Mouse (Mus musculus): ENCODE measurements around the gene Tmem145. TPM values are rescaled to one million over a fixed set of nuclear protein-coding genes. Genes with fewer than 3 reads are reported as not detected.
"Not testable (repeated sequence)": the region's sequence is repeated elsewhere in the genome, so short reads cannot be mapped to it uniquely, and the experiment has no call there.

Tmem145 gene
- polyA plus RNA-seq (2015; fragmentation: Nextera tagmentation; extraction: Ambion mirVana) = 14.1 and 16.4 TPM in 2 replicates

GRCm38 (mm10) chr7:25305956-25306613 lies at the start of gene Tmem145:
TSS of gene Tmem145 (plus strand) at chr7:25306106.
- peak; percentile 75 for ATAC-seq
- Histone ChIP-seq H3K4me3 (peak within 1 kb of the TSS; percentile 48), H3K36me3 (ENCODE audit: poor library complexity, severe bottlenecking) (no peaks in the 10 kb centered on the region), H3K27ac (peak within 1 kb of the TSS; percentile 66), H3K4me2 (peak within 1 kb of the TSS; percentile 80), H3K9ac (peak within 1 kb of the TSS; percentile 71), H3K27me3 (peaks cover 21% of the 10 kb centered on the region), H3K4me1 (peaks cover 11% of the 10 kb centered on the region), H3K9me3 (replicated peaks) (no peaks in the 10 kb centered on the region)
- WGBS = under 1% methylated on average over 47 of the region's 47 CpGs

DNA sequence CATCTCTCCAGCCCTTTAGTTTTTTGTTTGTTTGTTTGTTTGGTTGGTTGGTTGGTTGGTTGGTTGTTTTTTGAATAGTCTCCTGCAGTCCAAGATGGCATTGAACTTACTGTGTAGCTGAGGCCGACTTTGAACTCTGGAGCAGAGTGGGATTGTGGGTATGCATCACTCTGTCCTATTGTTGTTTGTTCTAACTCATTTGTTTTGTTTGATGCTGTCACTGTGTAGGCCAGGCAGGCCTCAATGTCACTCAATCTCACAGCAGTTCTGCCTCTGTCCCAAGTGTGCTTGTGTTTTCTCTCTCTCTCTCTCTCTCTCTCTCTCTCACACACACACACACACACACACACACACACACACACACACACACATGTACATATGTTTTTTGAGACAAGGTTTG lies 44.0 kb upstream of the Tmem145 start:
- H3K4me1 ChIP-seq = peaks cover 4% of the 10 kb centered on the region; the same call in 1 of the 2 replicates
- H3K36me3 ChIP-seq (ENCODE audit: poor library complexity, severe bottlenecking) = no peaks in the 10 kb centered on the region
- no peak overlapping the region for H3K4me2 ChIP-seq
- H3K27ac ChIP-seq = no peak overlapping the region
- no peak overlapping the region for H3K9ac ChIP-seq
- no peaks in the 10 kb centered on the region for H3K9me3 ChIP-seq (replicated peaks)
- H3K27me3 ChIP-seq = no peaks in the 10 kb centered on the region
- ATAC-seq = no peak
- 81% methylated on average over 1 of the region's 1 CpGs for WGBS
- no peak overlapping the region for H3K4me3 ChIP-seq

- H3K4me1 ChIP-seq = peaks cover 12% of the 10 kb centered on the region
- ATAC-seq = no peak
- no peaks in the 10 kb centered on the region for H3K36me3 ChIP-seq (ENCODE audit: poor library complexity, severe bottlenecking)
- no peaks in the 10 kb centered on the region for H3K9me3 ChIP-seq (replicated peaks)
- H3K27ac ChIP-seq = no peak overlapping the region
- no peak overlapping the region for H3K4me2 ChIP-seq
- H3K9ac ChIP-seq = no peak overlapping the region
- no peak overlapping the region for H3K4me3 ChIP-seq
- 23% methylated on average over 17 of the region's 17 CpGs for WGBS
- no peaks in the 10 kb centered on the region for H3K27me3 ChIP-seq
Observed at GRCm38 (mm10) chr7:25263968-25264870, 41.7 kb upstream of the Tmem145 start.

DNA sequence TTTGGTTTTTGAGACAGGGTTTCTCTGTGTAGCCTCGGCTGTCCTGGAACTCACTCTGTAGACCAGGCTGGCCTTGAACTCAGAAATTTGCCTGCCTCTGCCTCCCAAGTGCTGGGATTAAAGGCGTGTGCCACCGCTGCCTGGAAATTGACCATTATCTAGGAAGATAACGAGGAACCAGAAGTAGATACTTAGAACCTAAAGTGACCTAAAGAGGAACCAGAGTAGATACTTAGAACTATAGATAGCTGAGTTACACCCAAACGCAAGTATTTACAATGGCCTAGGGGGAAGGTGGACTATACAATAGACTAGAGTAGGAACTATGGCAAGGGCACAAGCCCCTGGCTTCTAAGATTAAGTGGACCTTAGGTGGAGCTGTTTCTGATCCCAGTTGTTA lies 40.2 kb upstream of the Tmem145 start:
- not testable (repeated sequence) for H3K27me3 ChIP-seq; H3K4me3 ChIP-seq; H3K9me3 ChIP-seq (replicated peaks); H3K4me2 ChIP-seq; ATAC-seq; H3K27ac ChIP-seq; H3K9ac ChIP-seq; H3K36me3 ChIP-seq (ENCODE audit: poor library complexity, severe bottlenecking)
- WGBS = 92% methylated on average over 5 of the region's 5 CpGs
- H3K4me1 ChIP-seq = peaks cover 26% of the 10 kb centered on the region

DNA sequence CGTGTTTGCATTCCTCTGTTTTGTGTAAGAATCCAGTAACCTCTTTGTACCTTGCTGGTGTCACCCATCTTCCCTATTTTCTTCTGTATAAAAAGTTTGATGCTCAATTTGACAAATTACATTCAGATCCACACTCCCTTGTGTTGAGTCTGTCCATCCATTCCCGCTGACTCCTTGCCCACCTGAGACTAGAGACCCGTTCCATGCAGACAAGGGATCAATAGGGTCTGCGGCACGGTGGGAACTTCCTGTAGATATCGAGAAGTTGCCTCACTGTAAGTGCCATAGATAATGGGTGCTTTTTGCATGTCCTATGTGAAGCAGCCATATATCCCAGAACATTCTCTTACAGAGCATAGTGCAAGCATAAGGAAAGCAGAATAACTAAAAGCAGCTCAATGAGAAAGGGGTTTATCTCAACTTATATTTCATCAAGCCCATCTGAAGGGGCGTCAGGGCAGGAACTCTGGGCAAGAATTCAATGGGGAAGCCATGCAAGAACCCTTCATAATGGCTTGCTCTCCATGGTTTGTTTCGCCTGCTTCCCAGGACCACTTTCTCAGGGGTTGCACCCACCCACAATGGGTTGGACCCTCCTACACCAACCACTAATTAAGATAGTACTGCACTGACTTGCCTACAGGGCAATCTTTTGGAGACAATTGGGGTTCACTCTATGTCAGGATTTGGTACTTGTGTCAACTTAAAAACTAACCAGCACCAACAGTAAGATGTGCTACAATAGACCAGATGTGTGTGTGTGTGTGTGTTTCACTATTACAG lies 39.5 kb upstream of the Tmem145 start:
- Histone ChIP-seq H3K9me3 (replicated peaks) (no peaks in the 10 kb centered on the region), H3K9ac (no peak overlapping the region), H3K4me2 (peak overlapping the region; percentile 60), H3K27me3 (no peaks in the 10 kb centered on the region), H3K27ac (no peak overlapping the region), H3K4me1 (peaks cover 26% of the 10 kb centered on the region), H3K4me3 (0 out of 2 replicates have a peak overlapping the region, but pooled peaks have one; percentile 74), H3K36me3 (ENCODE audit: poor library complexity, severe bottlenecking) (peaks cover 9% of the 10 kb centered on the region)
- WGBS = 89% methylated on average over 8 of the region's 8 CpGs
- no peak for ATAC-seq

GRCm38 (mm10) chr7:25267301-25267750 lies 38.6 kb upstream of the Tmem145 start, which contains the start of gene Cic:
TSS of gene Cic (plus strand) at chr7:25267704.
- Histone ChIP-seq H3K36me3 (ENCODE audit: poor library complexity, severe bottlenecking) (peaks cover 19% of the 10 kb centered on the region), H3K4me1 (peaks cover 26% of the 10 kb centered on the region)

GRCm38 (mm10) chr7:25267751-25268463 lies 38.0 kb upstream of the Tmem145 start:
- peaks cover 26% of the 10 kb centered on the region for H3K4me1 ChIP-seq
- H3K9me3 ChIP-seq (replicated peaks) = no peaks in the 10 kb centered on the region
- H3K27me3 ChIP-seq = no peaks in the 10 kb centered on the region
- peak overlapping the region; percentile 78 for H3K27ac ChIP-seq
- peak; percentile 97 for ATAC-seq
- under 1% methylated on average over 33 of the region's 33 CpGs for WGBS
- peak overlapping the region; percentile 82 for H3K9ac ChIP-seq
- H3K36me3 ChIP-seq (ENCODE audit: poor library complexity, severe bottlenecking) = peaks cover 25% of the 10 kb centered on the region
- H3K4me3 ChIP-seq = peak overlapping the region; percentile 74
- peak overlapping the region; percentile 85 for H3K4me2 ChIP-seq

More at GRCm38 (mm10) chr7:25267301-25267750, 38.6 kb upstream of the Tmem145 start, which contains the start of gene Cic:
- peak; percentile 84 for ATAC-seq
- no peaks in the 10 kb centered on the region for H3K9me3 ChIP-seq (replicated peaks)
- peak within 1 kb of the TSS; percentile 85 for H3K4me2 ChIP-seq
- H3K4me3 ChIP-seq = peak within 1 kb of the TSS; percentile 74
- H3K27ac ChIP-seq = peak within 1 kb of the TSS; percentile 78
- H3K9ac ChIP-seq = peak within 1 kb of the TSS; percentile 82
- WGBS = under 1% methylated on average over 29 of the region's 29 CpGs
- no peaks in the 10 kb centered on the region for H3K27me3 ChIP-seq

GRCm38 (mm10) chr7:25268588-25268987 lies 37.3 kb upstream of the Tmem145 start:
- Histone ChIP-seq H3K27ac (peak overlapping the region; percentile 78), H3K9ac (peak overlapping the region; percentile 82), H3K36me3 (ENCODE audit: poor library complexity, severe bottlenecking) (peaks cover 31% of the 10 kb centered on the region), H3K27me3 (no peaks in the 10 kb centered on the region), H3K4me1 (peaks cover 31% of the 10 kb centered on the region), H3K9me3 (replicated peaks) (no peaks in the 10 kb centered on the region), H3K4me2 (peak overlapping the region; percentile 85), H3K4me3 (peak overlapping the region; percentile 74)
- WGBS = 5% methylated on average over 7 of the region's 7 CpGs
- ATAC-seq = no peak

GRCm38 (mm10) chr7:25269029-25269428 lies 36.9 kb upstream of the Tmem145 start:
- H3K4me3 ChIP-seq = peak overlapping the region; percentile 74
- peak overlapping the region; percentile 78; the same call in 1 of the 2 replicates for H3K27ac ChIP-seq
- no peaks in the 10 kb centered on the region for H3K9me3 ChIP-seq (replicated peaks)
- H3K9ac ChIP-seq = peak overlapping the region; percentile 82
- no peaks in the 10 kb centered on the region for H3K27me3 ChIP-seq
- WGBS = 51% methylated on average over 4 of the region's 4 CpGs
- no peak for ATAC-seq
- peaks cover 35% of the 10 kb centered on the region for H3K4me1 ChIP-seq
- H3K36me3 ChIP-seq (ENCODE audit: poor library complexity, severe bottlenecking) = peaks cover 36% of the 10 kb centered on the region
- H3K4me2 ChIP-seq = peak overlapping the region; percentile 85

DNA sequence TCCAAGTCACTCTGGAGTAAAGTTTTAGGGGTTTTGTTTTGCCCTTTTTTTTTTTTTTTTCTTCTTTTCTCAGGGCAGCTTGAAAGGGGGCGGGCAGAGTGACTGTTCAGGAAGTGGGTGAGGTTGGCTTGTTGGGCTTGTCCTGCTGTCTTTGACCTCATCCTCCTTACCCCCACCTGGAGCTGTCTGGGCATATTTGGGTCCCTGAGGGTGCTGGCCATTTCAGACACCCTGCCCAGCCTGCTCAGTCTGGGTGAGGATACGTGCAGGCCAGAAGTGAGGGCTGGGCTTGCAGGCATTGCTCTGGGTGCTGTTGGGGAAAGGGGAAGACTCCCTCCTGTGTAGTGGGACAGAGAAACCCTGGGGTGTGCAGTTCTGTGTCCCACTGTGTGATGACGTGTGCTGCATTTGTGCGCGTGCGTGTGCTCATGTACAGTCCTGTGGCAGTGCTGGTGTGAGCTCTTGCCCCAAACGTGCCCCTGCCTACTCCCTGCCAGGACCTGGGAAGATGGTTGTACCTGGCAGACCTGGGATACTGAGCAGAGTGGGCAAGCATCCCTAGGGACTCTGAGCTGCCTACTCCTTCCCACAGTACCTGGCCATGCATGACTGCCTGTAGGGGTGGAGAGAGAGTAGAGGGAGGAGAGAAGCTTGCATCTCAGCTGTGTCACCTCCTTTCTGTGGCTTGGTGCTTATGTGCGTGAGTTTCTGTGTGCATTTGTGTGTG lies 36.2 kb upstream of the Tmem145 start:
- Histone ChIP-seq H3K27me3 (no peaks in the 10 kb centered on the region), H3K4me3 (peak overlapping the region; percentile 74), H3K27ac (no peak overlapping the region), H3K9me3 (replicated peaks) (no peaks in the 10 kb centered on the region), H3K9ac (peak overlapping the region; percentile 82), H3K4me1 (peaks cover 41% of the 10 kb centered on the region), H3K36me3 (ENCODE audit: poor library complexity, severe bottlenecking) (peaks cover 38% of the 10 kb centered on the region), H3K4me2 (peak overlapping the region; percentile 85)
- WGBS = 88% methylated on average over 8 of the region's 8 CpGs
- ATAC-seq = no peak

All from forebrain, embryonic 13.5 days (tissue).